Mouse (Mus musculus): ENCODE data around the gene Omd. TPM values are rescaled to one million over a fixed set of nuclear protein-coding genes. Genes with fewer than 3 reads are reported as not detected.

Omd gene
- total and polyA plus RNA-seq, 3 experiments, result 0.94 to 1.6 (median 1.1) TPM

- intact Hi-C loops (cut with DNase I), result loop anchor here (5.0 kb wide), 1 partner anchor 88 kb away; no protein-coding TSS in a partner anchor
- DNase-seq, result peak; percentile 54 to 70
- H3K4me1 ChIP-seq (ENCODE audit: control insufficient read depth, insufficient read depth, low read length), result peaks cover 2% of the 10 kb centered on the region
- H3K27me3 ChIP-seq (ENCODE audit: control insufficient read depth, insufficient read depth, low read length), result no peaks in the 10 kb centered on the region
- peak; percentile 71 for TF ChIP-seq CTCF (IDR thresholded peaks at IDR 0.05)
- no peak for TF ChIP-seq POLR2A (IDR thresholded peaks at IDR 0.05; ENCODE audit: insufficient read depth, low read depth, low read length)
- TF ChIP-seq EP300 (IDR thresholded peaks at IDR 0.05; ENCODE audit: insufficient read depth, low read depth, low read length), result 0 out of 2 replicates have a peak, but pooled peaks have one; percentile 13
- no peak overlapping the region for H3K27ac ChIP-seq
- H3K79me2 ChIP-seq (replicated peaks; ENCODE audit: control insufficient read depth, insufficient read depth, low read length), result no peaks in the 10 kb centered on the region
- no peak overlapping the region for H3K9ac ChIP-seq (ENCODE audit: low read depth, low read length)
- no peak overlapping the region for H3K4me3 ChIP-seq
- H3K36me3 ChIP-seq (ENCODE audit: control insufficient read depth, insufficient read depth, low read length), result peaks cover 2% of the 10 kb centered on the region; the same call in 1 of the 2 replicates
- 37% methylated on average over 2 of the region's 2 CpGs for WGBS
Observed at GRCm38 (mm10) chr13:49559185-49559584, 23.1 kb upstream of the Omd start.

- Histone ChIP-seq H3K36me3 (ENCODE audit: control insufficient read depth, insufficient read depth, low read length) (peaks cover 2% of the 10 kb centered on the region; the same call in 1 of the 2 replicates), H3K4me1 (ENCODE audit: control insufficient read depth, insufficient read depth, low read length) (peaks cover 2% of the 10 kb centered on the region), H3K4me3 (no peak overlapping the region), H3K9ac (ENCODE audit: low read depth, low read length) (no peak overlapping the region), H3K27me3 (ENCODE audit: control insufficient read depth, insufficient read depth, low read length) (no peaks in the 10 kb centered on the region), H3K27ac (no peak overlapping the region; the same call in 1 of the 2 replicates), H3K79me2 (replicated peaks; ENCODE audit: control insufficient read depth, insufficient read depth, low read length) (no peaks in the 10 kb centered on the region)
- DNase-seq, result no peak
- 22% methylated on average over 2 of the region's 2 CpGs for WGBS
- intact Hi-C loops (cut with DNase I), result no loop called here
- no peak for TF ChIP-seq CTCF (IDR thresholded peaks at IDR 0.05)
- no peak for TF ChIP-seq POLR2A (IDR thresholded peaks at IDR 0.05; ENCODE audit: insufficient read depth, low read depth, low read length)
- TF ChIP-seq EP300 (IDR thresholded peaks at IDR 0.05; ENCODE audit: insufficient read depth, low read depth, low read length), result no peak
Observed at GRCm38 (mm10) chr13:49560886-49561285, 21.4 kb upstream of the Omd start.

- no peak for TF ChIP-seq POLR2A (IDR thresholded peaks at IDR 0.05; ENCODE audit: insufficient read depth, low read depth, low read length)
- no peak for TF ChIP-seq EP300 (IDR thresholded peaks at IDR 0.05; ENCODE audit: insufficient read depth, low read depth, low read length)
- TF ChIP-seq CTCF (IDR thresholded peaks at IDR 0.05), result no peak
- Histone ChIP-seq H3K4me1 (ENCODE audit: control insufficient read depth, insufficient read depth, low read length) (peaks cover 2% of the 10 kb centered on the region), H3K27ac (no peak overlapping the region), H3K4me3 (no peak overlapping the region), H3K27me3 (ENCODE audit: control insufficient read depth, insufficient read depth, low read length) (no peaks in the 10 kb centered on the region), H3K36me3 (ENCODE audit: control insufficient read depth, insufficient read depth, low read length) (no peaks in the 10 kb centered on the region; the same call in 1 of the 2 replicates), H3K79me2 (replicated peaks; ENCODE audit: control insufficient read depth, insufficient read depth, low read length) (no peaks in the 10 kb centered on the region), H3K9ac (ENCODE audit: low read depth, low read length) (no peak overlapping the region)
- WGBS, result 96% methylated on average over 1 of the region's 1 CpGs
- no peak for DNase-seq
- intact Hi-C loops (cut with DNase I), result no loop called here
Observed at GRCm38 (mm10) chr13:49564347-49564746, 17.9 kb upstream of the Omd start.

GRCm38 (mm10) chr13:49570371-49570770, 11.9 kb upstream of the Omd start:
- Histone ChIP-seq H3K27ac (no peak overlapping the region), H3K9ac (ENCODE audit: low read depth, low read length) (no peak overlapping the region), H3K79me2 (replicated peaks; ENCODE audit: control insufficient read depth, insufficient read depth, low read length) (no peaks in the 10 kb centered on the region), H3K4me1 (ENCODE audit: control insufficient read depth, insufficient read depth, low read length) (no peaks in the 10 kb centered on the region), H3K27me3 (ENCODE audit: control insufficient read depth, insufficient read depth, low read length) (no peaks in the 10 kb centered on the region), H3K4me3 (no peak overlapping the region), H3K36me3 (ENCODE audit: control insufficient read depth, insufficient read depth, low read length) (no peaks in the 10 kb centered on the region)
- intact Hi-C loops (cut with DNase I), result no loop called here
- TF ChIP-seq CTCF (IDR thresholded peaks at IDR 0.05) (no peak), POLR2A (IDR thresholded peaks at IDR 0.05; ENCODE audit: insufficient read depth, low read depth, low read length) (no peak), EP300 (IDR thresholded peaks at IDR 0.05; ENCODE audit: insufficient read depth, low read depth, low read length) (no peak)
- no peak for DNase-seq
- WGBS, result 84% methylated on average over 3 of the region's 3 CpGs

GRCm38 (mm10) chr13:49571418-49571817, 10.8 kb upstream of the Omd start:
- H3K4me1 ChIP-seq (ENCODE audit: control insufficient read depth, insufficient read depth, low read length), result no peaks in the 10 kb centered on the region
- no peaks in the 10 kb centered on the region for H3K36me3 ChIP-seq (ENCODE audit: control insufficient read depth, insufficient read depth, low read length)
- H3K4me3 ChIP-seq, result no peak overlapping the region
- no peak for DNase-seq
- intact Hi-C loops (cut with DNase I), result no loop called here
- no peaks in the 10 kb centered on the region for H3K27me3 ChIP-seq (ENCODE audit: control insufficient read depth, insufficient read depth, low read length)
- no peaks in the 10 kb centered on the region for H3K79me2 ChIP-seq (replicated peaks; ENCODE audit: control insufficient read depth, insufficient read depth, low read length)
- no peak for TF ChIP-seq EP300 (IDR thresholded peaks at IDR 0.05; ENCODE audit: insufficient read depth, low read depth, low read length)
- TF ChIP-seq CTCF (IDR thresholded peaks at IDR 0.05), result no peak
- no peak for TF ChIP-seq POLR2A (IDR thresholded peaks at IDR 0.05; ENCODE audit: insufficient read depth, low read depth, low read length)
- 77% methylated on average over 2 of the region's 2 CpGs for WGBS
- H3K27ac ChIP-seq, result no peak overlapping the region
- no peak overlapping the region for H3K9ac ChIP-seq (ENCODE audit: low read depth, low read length)

GRCm38 (mm10) chr13:49583859-49584258, 1.6 kb downstream of the Omd start:
- Histone ChIP-seq H3K4me3 (no peak overlapping the region), H3K27me3 (ENCODE audit: control insufficient read depth, insufficient read depth, low read length) (no peaks in the 10 kb centered on the region), H3K9ac (ENCODE audit: low read depth, low read length) (no peak overlapping the region), H3K79me2 (replicated peaks; ENCODE audit: control insufficient read depth, insufficient read depth, low read length) (no peaks in the 10 kb centered on the region), H3K27ac (peak overlapping the region; percentile 63), H3K4me1 (ENCODE audit: control insufficient read depth, insufficient read depth, low read length) (no peaks in the 10 kb centered on the region; the same call in 1 of the 2 replicates), H3K36me3 (ENCODE audit: control insufficient read depth, insufficient read depth, low read length) (no peaks in the 10 kb centered on the region)
- TF ChIP-seq CTCF (IDR thresholded peaks at IDR 0.05) (no peak), POLR2A (IDR thresholded peaks at IDR 0.05; ENCODE audit: insufficient read depth, low read depth, low read length) (no peak), EP300 (IDR thresholded peaks at IDR 0.05; ENCODE audit: insufficient read depth, low read depth, low read length) (no peak)
- intact Hi-C loops (cut with DNase I), result loop anchor here (5.0 kb wide), 1 partner anchor 42 kb away; the partner anchor contains the start of gene Aspn
- DNase-seq, result no peak
